Mouse (Mus musculus) lung, embryonic 16.5 days (tissue): ENCODE measurements around the gene Mgat4a. TPM values are rescaled to one million over a fixed set of nuclear protein-coding genes. Genes with fewer than 3 reads are reported as not detected.
"Not testable (repeated sequence)": the region's sequence is repeated elsewhere in the genome, so short reads cannot be mapped to it uniquely, and the experiment has no call there.

Source experiments
- ATAC-seq: fragments of 200-750 bp; cut with Nextera tagmentation; 2 replicates; pipeline ENCODE4 v1.8.0; 2017; ENCODE audit warnings: low read depth, mild to moderate bottlenecking, moderate library complexity
- H3K27ac ChIP-seq: fragments of 300-500 bp; sonication (generic); 2 replicates; pipeline ENCODE4 v1.5.1; 2014; ENCODE audit warnings: mild to moderate bottlenecking, control low read depth, low read length
- H3K27me3 ChIP-seq: fragments of 300-500 bp; sonication (generic); 2 replicates; pipeline ENCODE4 v1.6.1; 2014; ENCODE audit warnings: low read depth, low read length, mixed read lengths; ENCODE audit not compliant: control insufficient read depth, insufficient read depth
- H3K36me3 ChIP-seq: fragments of 300-500 bp; sonication (generic); 2 replicates; pipeline ENCODE4 v1.6.1; 2014; ENCODE audit warnings: low read length; ENCODE audit not compliant: control insufficient read depth, insufficient read depth
- H3K4me1 ChIP-seq: fragments of 300-500 bp; sonication (generic); replicated peaks from 2 replicates; pipeline ENCODE4 v1.6.1; 2014; ENCODE audit warnings: low read length, mixed read lengths; ENCODE audit not compliant: control insufficient read depth, insufficient read depth
- H3K4me2 ChIP-seq: fragments of 300-500 bp; sonication (generic); 2 replicates; pipeline ENCODE4 v1.6.1; 2014; ENCODE audit warnings: low read depth, low read length, control low read depth
- H3K4me3 ChIP-seq: fragments of 300-500 bp; sonication (generic); 2 replicates; pipeline ENCODE4 v1.5.1; 2014; ENCODE audit warnings: mild to moderate bottlenecking, low read length, control low read depth
- H3K9ac ChIP-seq: fragments of 300-500 bp; sonication (generic); 2 replicates; pipeline ENCODE4 v1.6.1; 2014; ENCODE audit warnings: low read length, control low read depth
- H3K9me3 ChIP-seq: fragments of 300-500 bp; sonication (generic); 2 replicates; pipeline ENCODE4 v1.6.1; 2016; ENCODE audit warnings: low read length; ENCODE audit not compliant: control insufficient read depth
- WGBS: fragments of 180-500 bp; shearing (Covaris S2); extraction: QIAGEN DNeasy Blood & Tissue Kit; methylation state at CpG from one replicate; pipeline ENCODE4 v1.1.7; 2014; 5-methylcytosine and 5-hydroxymethylcytosine counted together
- polyA plus RNA-seq: library from polyadenylated mRNA; unstranded; fragments of >200 nt; fragmentation: Nextera tagmentation; extraction: Ambion mirVana; gene quantifications from 2 replicates; pipeline ENCODE4 v1.2.1, GENCODE M21; 2015

Mgat4a gene
- polyA plus RNA-seq, 1 experiment from 2014 or later, result 6.5 TPM

GRCm38 (mm10) chr1:37504716-37505347 lies 36.0 kb downstream of the Mgat4a start:
- Histone ChIP-seq H3K4me1 (peaks cover 14% of the 10 kb centered on the region), H3K9ac (no peak overlapping the region), H3K4me2 (no peak overlapping the region), H3K27me3 (no peaks in the 10 kb centered on the region), H3K4me3 (no peak overlapping the region), H3K36me3 (no peaks in the 10 kb centered on the region), H3K27ac (peak overlapping the region; percentile 48), H3K9me3 (0 out of 2 replicates have a peak, but pooled peaks cover 2% of the 10 kb centered on the region)
- WGBS, result 39% methylated on average over 10 of the region's 10 CpGs
- peak; percentile 79 for ATAC-seq

- Histone ChIP-seq H3K4me1 (peaks cover 14% of the 10 kb centered on the region), H3K36me3 (no peaks in the 10 kb centered on the region), H3K9ac (no peak overlapping the region), H3K27me3 (no peaks in the 10 kb centered on the region), H3K27ac (no peak overlapping the region), H3K4me2 (no peak overlapping the region), H3K9me3 (0 out of 2 replicates have a peak, but pooled peaks cover 2% of the 10 kb centered on the region), H3K4me3 (no peak overlapping the region)
- ATAC-seq, result no peak
- 68% methylated on average over 4 of the region's 4 CpGs for WGBS
Measured at GRCm38 (mm10) chr1:37503656-37504055, 37.2 kb downstream of the Mgat4a start.

GRCm38 (mm10) chr1:37502354-37502753 lies 38.5 kb downstream of the Mgat4a start:
- H3K27me3 ChIP-seq, result no peaks in the 10 kb centered on the region
- no peak overlapping the region for H3K4me2 ChIP-seq
- no peak for ATAC-seq
- no peaks in the 10 kb centered on the region for H3K36me3 ChIP-seq
- H3K27ac ChIP-seq, result no peak overlapping the region
- WGBS, result 79% methylated on average over 9 of the region's 9 CpGs
- H3K9ac ChIP-seq, result no peak overlapping the region
- H3K4me3 ChIP-seq, result no peak overlapping the region
- peaks cover 14% of the 10 kb centered on the region for H3K4me1 ChIP-seq
- 0 out of 2 replicates have a peak, but pooled peaks cover 2% of the 10 kb centered on the region for H3K9me3 ChIP-seq

GRCm38 (mm10) chr1:37500723-37501122 lies 40.1 kb downstream of the Mgat4a start:
- no peaks in the 10 kb centered on the region for H3K27me3 ChIP-seq
- H3K9ac ChIP-seq, result no peak overlapping the region
- H3K4me1 ChIP-seq, result peaks cover 14% of the 10 kb centered on the region
- H3K27ac ChIP-seq, result no peak overlapping the region
- peak overlapping the region; percentile 11; the same call in 1 of the 2 replicates for H3K4me2 ChIP-seq
- no peak for ATAC-seq
- no peaks in the 10 kb centered on the region for H3K36me3 ChIP-seq
- WGBS, result 29% methylated on average over 8 of the region's 8 CpGs
- H3K9me3 ChIP-seq, result no peaks in the 10 kb centered on the region
- no peak overlapping the region for H3K4me3 ChIP-seq

DNA sequence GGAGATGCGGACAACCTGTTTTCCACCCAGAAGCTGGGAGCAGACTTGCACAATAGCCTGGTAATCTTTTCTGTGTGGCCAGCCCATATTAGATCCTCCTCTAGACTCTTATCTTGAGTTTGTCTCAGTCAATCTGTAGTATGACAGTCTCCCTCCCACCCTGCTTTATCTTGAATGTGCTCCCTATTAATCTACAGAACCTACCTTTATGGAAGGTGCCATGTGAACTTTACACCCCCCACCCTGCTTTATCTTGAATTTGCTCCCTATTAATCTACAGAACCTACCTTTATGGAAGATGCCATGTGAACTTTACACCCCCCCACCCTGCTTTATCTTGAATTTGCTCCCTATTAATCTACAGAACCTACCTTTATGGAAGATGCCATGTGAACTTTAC lies 41.4 kb downstream of the Mgat4a start:
- not testable (repeated sequence) for H3K9ac ChIP-seq

DNA sequence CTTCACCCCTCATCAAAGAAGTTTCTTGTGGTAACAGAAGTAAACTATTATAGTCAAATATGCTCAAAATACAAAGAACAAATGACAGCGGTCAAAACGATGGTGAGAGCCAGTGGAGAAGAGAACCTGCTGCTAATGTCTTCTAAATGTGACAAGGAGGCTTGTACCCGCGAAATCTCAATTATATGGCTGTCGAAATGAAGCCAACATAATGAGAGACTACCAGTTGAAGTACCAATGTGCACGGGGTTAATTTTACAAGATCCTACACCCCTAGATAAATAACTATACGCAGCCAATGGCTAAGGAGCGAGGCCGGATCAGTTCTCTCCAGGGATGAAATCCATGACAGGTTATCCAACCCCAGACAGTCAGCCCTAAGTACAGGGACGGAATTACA lies 41.9 kb downstream of the Mgat4a start:
- Histone ChIP-seq H3K4me2 (no peak overlapping the region), H3K9ac (no peak overlapping the region), H3K9me3 (no peaks in the 10 kb centered on the region), H3K36me3 (no peaks in the 10 kb centered on the region), H3K27me3 (no peaks in the 10 kb centered on the region), H3K27ac (no peak overlapping the region), H3K4me3 (no peak overlapping the region), H3K4me1 (peaks cover 3% of the 10 kb centered on the region; the same call in 1 of the 2 replicates)
- no peak for ATAC-seq
- WGBS, result 74% methylated on average over 10 of the region's 10 CpGs

More for the DNA sequence above, 41.4 kb downstream of the Mgat4a start:
- H3K27me3 ChIP-seq, H3K4me3 ChIP-seq, H3K9me3 ChIP-seq, H3K4me2 ChIP-seq, H3K27ac ChIP-seq, ATAC-seq, H3K4me1 ChIP-seq, H3K36me3 ChIP-seq: not testable (repeated sequence)
- 89% methylated on average over 1 of the region's 1 CpGs for WGBS

DNA sequence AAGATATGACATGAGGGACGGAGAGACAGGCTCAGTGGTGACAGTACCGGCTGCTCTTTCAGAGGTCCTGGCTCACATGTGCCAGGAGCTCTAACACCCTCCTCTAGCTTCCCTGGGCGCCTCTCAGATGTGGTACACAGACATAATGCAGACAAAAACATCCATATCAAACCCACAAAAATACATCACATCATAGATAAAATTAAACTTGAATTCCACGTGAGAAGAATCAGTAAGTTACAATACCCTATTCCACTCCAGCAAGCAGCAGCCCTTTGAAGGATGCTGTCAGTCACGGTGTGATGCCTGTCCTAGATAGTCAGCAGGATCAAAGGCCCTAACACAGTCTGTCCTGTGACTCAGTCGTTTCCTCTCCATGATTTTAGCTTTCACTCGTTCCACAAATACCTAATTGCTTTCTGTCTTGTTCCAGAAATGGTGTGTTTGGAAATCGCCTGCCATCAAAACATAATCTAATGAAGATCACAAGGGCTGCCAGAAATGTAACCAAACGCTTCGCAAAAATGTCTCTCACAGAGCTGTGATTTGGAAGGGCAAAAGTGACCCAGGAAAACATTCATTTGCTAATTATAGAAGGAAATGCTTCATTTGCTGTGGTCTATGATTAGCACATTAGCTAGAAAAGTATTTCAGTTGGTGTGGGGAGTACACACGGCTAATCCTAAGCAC lies 44.1 kb downstream of the Mgat4a start:
- H3K4me1 ChIP-seq, result no peaks in the 10 kb centered on the region; the same call in 1 of the 2 replicates
- no peak overlapping the region for H3K4me3 ChIP-seq
- no peaks in the 10 kb centered on the region for H3K36me3 ChIP-seq
- H3K27ac ChIP-seq, result no peak overlapping the region
- 57% methylated on average over 11 of the region's 11 CpGs for WGBS
- no peaks in the 10 kb centered on the region for H3K27me3 ChIP-seq
- no peaks in the 10 kb centered on the region for H3K9me3 ChIP-seq
- H3K4me2 ChIP-seq, result no peak overlapping the region
- no peak overlapping the region for H3K9ac ChIP-seq
- no peak for ATAC-seq

- WGBS, result 69% methylated on average over 10 of the region's 10 CpGs
- H3K9me3 ChIP-seq, result no peaks in the 10 kb centered on the region
- H3K9ac ChIP-seq, result no peak overlapping the region
- H3K4me3 ChIP-seq, result no peak overlapping the region
- no peak for ATAC-seq
- H3K4me1 ChIP-seq, result no peaks in the 10 kb centered on the region; the same call in 1 of the 2 replicates
- H3K27me3 ChIP-seq, result no peaks in the 10 kb centered on the region
- no peak overlapping the region for H3K4me2 ChIP-seq
- no peak overlapping the region for H3K27ac ChIP-seq
- H3K36me3 ChIP-seq, result no peaks in the 10 kb centered on the region
Measured at GRCm38 (mm10) chr1:37495698-37496321, 45.0 kb downstream of the Mgat4a start.

- no peak for ATAC-seq
- Histone ChIP-seq H3K4me1 (no peaks in the 10 kb centered on the region), H3K4me3 (no peak overlapping the region), H3K27me3 (no peaks in the 10 kb centered on the region), H3K36me3 (no peaks in the 10 kb centered on the region), H3K9ac (no peak overlapping the region), H3K27ac (no peak overlapping the region), H3K4me2 (no peak overlapping the region), H3K9me3 (no peaks in the 10 kb centered on the region)
- WGBS, result 87% methylated on average over 3 of the region's 3 CpGs
Measured at GRCm38 (mm10) chr1:37495104-37495503, 45.7 kb downstream of the Mgat4a start.
